Mouse (Mus musculus): ENCODE measurements around the gene Tenm2. TPM values are rescaled to one million over a fixed set of nuclear protein-coding genes. Genes with fewer than 3 reads are reported as not detected.

Gene Tenm2
- total and polyA plus RNA-seq, 2 experiments from 2014 or later: 41.8 to 91.3 TPM

- peak; percentile 69; the same call in 1 of the 2 replicates for ATAC-seq
- Histone ChIP-seq H3K4me1 (ENCODE audit: insufficient read depth) (no peaks in the 10 kb centered on the region), H3K27me3 (ENCODE audit: insufficient read depth, low read length) (no peaks in the 10 kb centered on the region), H3K4me2 (ENCODE audit: low read depth) (no peak overlapping the region), H3K36me3 (ENCODE audit: insufficient read depth) (no peaks in the 10 kb centered on the region), H3K9ac (no peak overlapping the region), H3K27ac (ENCODE audit: low read depth, low read length) (no peak overlapping the region), H3K9me3 (ENCODE audit: low read length) (no peaks in the 10 kb centered on the region), H3K4me3 (ENCODE audit: low read depth, low read length) (no peak overlapping the region)
- TF ChIP-seq CTCF (IDR thresholded peaks at IDR 0.05; ENCODE audit: low read depth): no peak
- WGBS: 30% methylated on average over 3 of the region's 3 CpGs
- no peak for DNase-seq
Measured at GRCm38 (mm10) chr11:36424959-36425358, 810.8 kb downstream of the Tenm2 start.

- Histone ChIP-seq H3K9me3 (ENCODE audit: low read length) (no peaks in the 10 kb centered on the region), H3K4me3 (ENCODE audit: low read depth, low read length) (no peak overlapping the region), H3K4me2 (ENCODE audit: low read depth) (no peak overlapping the region), H3K27ac (ENCODE audit: low read depth, low read length) (no peak overlapping the region), H3K27me3 (ENCODE audit: insufficient read depth, low read length) (no peaks in the 10 kb centered on the region), H3K36me3 (ENCODE audit: insufficient read depth) (no peaks in the 10 kb centered on the region), H3K4me1 (ENCODE audit: insufficient read depth) (no peaks in the 10 kb centered on the region), H3K9ac (no peak overlapping the region)
- no peak for TF ChIP-seq CTCF (IDR thresholded peaks at IDR 0.05; ENCODE audit: low read depth)
- 59% methylated on average over 7 of the region's 7 CpGs for WGBS
- ATAC-seq (no peak), DNase-seq (no peak)
Measured at GRCm38 (mm10) chr11:36420047-36420446, 815.7 kb downstream of the Tenm2 start.

DNA sequence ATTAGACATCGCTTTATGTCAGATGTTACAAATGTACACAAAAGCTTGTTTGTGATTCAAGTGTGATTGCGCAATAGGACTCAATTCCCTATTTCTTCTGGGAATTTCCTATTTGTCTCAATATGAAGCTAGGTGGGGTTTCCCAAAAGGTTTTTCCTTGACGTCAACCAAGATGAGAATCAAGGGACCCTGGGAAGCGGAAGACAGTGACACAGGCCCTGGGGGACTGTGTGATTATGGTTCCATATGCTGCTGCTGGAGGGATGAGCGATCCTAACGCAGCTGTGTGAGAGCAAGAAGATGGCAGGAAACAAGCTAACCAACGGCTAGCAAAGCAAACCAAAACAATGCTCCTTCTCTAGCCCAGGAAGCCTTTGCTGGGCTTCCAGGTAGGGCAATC, 820.5 kb downstream of the Tenm2 start:
- no peak for TF ChIP-seq CTCF (IDR thresholded peaks at IDR 0.05; ENCODE audit: low read depth)
- WGBS: 86% methylated on average over 7 of the region's 7 CpGs
- DNase-seq: no peak
- H3K9me3 ChIP-seq (ENCODE audit: low read length): no peaks in the 10 kb centered on the region
- no peak for ATAC-seq
- H3K9ac ChIP-seq: no peak overlapping the region
- no peak overlapping the region for H3K4me3 ChIP-seq (ENCODE audit: low read depth, low read length)
- no peak overlapping the region for H3K27ac ChIP-seq (ENCODE audit: low read depth, low read length)
- no peaks in the 10 kb centered on the region for H3K36me3 ChIP-seq (ENCODE audit: insufficient read depth)
- 0 out of 2 replicates have a peak, but pooled peaks cover 11% of the 10 kb centered on the region for H3K4me1 ChIP-seq (ENCODE audit: insufficient read depth)
- no peaks in the 10 kb centered on the region for H3K27me3 ChIP-seq (ENCODE audit: insufficient read depth, low read length)
- no peak overlapping the region for H3K4me2 ChIP-seq (ENCODE audit: low read depth)

GRCm38 (mm10) chr11:36410881-36411280, 824.9 kb downstream of the Tenm2 start:
- Histone ChIP-seq H3K27ac (ENCODE audit: low read depth, low read length) (no peak overlapping the region), H3K9ac (no peak overlapping the region), H3K4me1 (ENCODE audit: insufficient read depth) (0 out of 2 replicates have a peak, but pooled peaks cover 11% of the 10 kb centered on the region), H3K36me3 (ENCODE audit: insufficient read depth) (no peaks in the 10 kb centered on the region), H3K9me3 (ENCODE audit: low read length) (no peaks in the 10 kb centered on the region), H3K4me3 (ENCODE audit: low read depth, low read length) (no peak overlapping the region), H3K27me3 (ENCODE audit: insufficient read depth, low read length) (no peaks in the 10 kb centered on the region), H3K4me2 (ENCODE audit: low read depth) (no peak overlapping the region)
- TF ChIP-seq CTCF (IDR thresholded peaks at IDR 0.05; ENCODE audit: low read depth): no peak
- DNase-seq (peak; percentile 48), ATAC-seq (peak; percentile 43; the same call in 1 of the 2 replicates)
- WGBS: 32% methylated on average over 13 of the region's 13 CpGs

DNA sequence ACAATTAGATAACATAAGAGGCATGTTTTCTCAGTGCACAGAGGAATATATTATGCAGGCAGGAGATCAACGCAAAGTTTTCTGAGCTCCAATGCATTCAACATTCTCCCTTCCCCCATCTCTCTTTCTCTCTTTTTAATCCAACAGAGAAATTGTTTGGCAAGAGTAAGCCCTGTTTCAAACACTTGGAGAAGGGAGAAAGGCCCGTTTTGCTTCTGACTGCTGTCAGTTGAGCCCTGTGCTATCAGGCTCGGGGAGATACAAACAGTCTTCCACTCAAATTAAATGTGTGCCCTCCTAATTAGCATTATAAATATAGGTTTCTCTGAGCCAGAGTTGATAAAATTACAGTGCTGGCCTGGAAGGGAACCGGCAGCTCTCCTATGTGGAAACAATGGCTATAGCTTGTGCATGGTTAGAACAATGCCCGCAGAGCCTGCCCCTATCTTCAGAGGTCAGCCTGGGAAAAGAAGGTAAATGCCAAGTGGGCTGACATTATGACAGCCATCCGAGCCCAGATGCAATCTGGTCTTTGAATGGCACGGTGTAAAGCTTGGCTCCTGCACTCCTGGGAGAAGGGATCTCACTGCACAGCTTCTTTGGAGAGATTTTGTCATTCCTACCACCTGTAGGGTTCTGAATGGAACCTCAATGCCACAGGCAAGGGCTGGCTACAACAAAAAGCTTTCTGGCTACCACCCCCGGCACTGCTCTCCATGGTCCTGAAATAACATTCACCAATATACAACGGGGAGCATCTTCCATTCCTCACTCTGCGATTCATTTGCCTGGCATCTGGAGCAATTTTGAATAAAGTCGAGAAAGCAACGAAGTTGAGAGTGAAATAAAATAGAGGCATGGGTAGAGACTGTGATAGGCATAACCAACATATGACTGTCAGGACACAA, 839.7 kb downstream of the Tenm2 start:
- Histone ChIP-seq H3K27ac (ENCODE audit: low read depth, low read length) (peak overlapping the region; percentile 60), H3K4me2 (ENCODE audit: low read depth) (no peak overlapping the region), H3K9ac (no peak overlapping the region), H3K36me3 (ENCODE audit: insufficient read depth) (no peaks in the 10 kb centered on the region), H3K4me3 (ENCODE audit: low read depth, low read length) (no peak overlapping the region), H3K27me3 (ENCODE audit: insufficient read depth, low read length) (no peaks in the 10 kb centered on the region), H3K9me3 (ENCODE audit: low read length) (no peaks in the 10 kb centered on the region), H3K4me1 (ENCODE audit: insufficient read depth) (no peaks in the 10 kb centered on the region)
- DNase-seq: peak; percentile 38
- TF ChIP-seq CTCF (IDR thresholded peaks at IDR 0.05; ENCODE audit: low read depth): no peak
- ATAC-seq: peak; percentile 63
- WGBS: 22% methylated on average over 12 of the region's 12 CpGs

- Histone ChIP-seq H3K27me3 (ENCODE audit: insufficient read depth, low read length) (no peaks in the 10 kb centered on the region), H3K4me1 (ENCODE audit: insufficient read depth) (no peaks in the 10 kb centered on the region), H3K27ac (ENCODE audit: low read depth, low read length) (no peak overlapping the region), H3K4me3 (ENCODE audit: low read depth, low read length) (no peak overlapping the region), H3K36me3 (ENCODE audit: insufficient read depth) (no peaks in the 10 kb centered on the region), H3K9me3 (ENCODE audit: low read length) (no peaks in the 10 kb centered on the region), H3K9ac (no peak overlapping the region), H3K4me2 (ENCODE audit: low read depth) (no peak overlapping the region)
- no peak for TF ChIP-seq CTCF (IDR thresholded peaks at IDR 0.05; ENCODE audit: low read depth)
- no peak for DNase-seq
- no peak for ATAC-seq
- WGBS: 89% methylated on average over 5 of the region's 5 CpGs
Measured at GRCm38 (mm10) chr11:36384696-36385095, 851.1 kb downstream of the Tenm2 start.

GRCm38 (mm10) chr11:36371814-36372213, 864.0 kb downstream of the Tenm2 start:
- DNase-seq (no peak), ATAC-seq (no peak)
- Histone ChIP-seq H3K36me3 (ENCODE audit: insufficient read depth) (no peaks in the 10 kb centered on the region), H3K9me3 (ENCODE audit: low read length) (no peaks in the 10 kb centered on the region), H3K4me3 (ENCODE audit: low read depth, low read length) (no peak overlapping the region), H3K27ac (ENCODE audit: low read depth, low read length) (0 out of 2 replicates have a peak overlapping the region, but pooled peaks have one; percentile 23), H3K4me2 (ENCODE audit: low read depth) (no peak overlapping the region), H3K9ac (0 out of 2 replicates have a peak overlapping the region, but pooled peaks have one; percentile 1), H3K27me3 (ENCODE audit: insufficient read depth, low read length) (no peaks in the 10 kb centered on the region), H3K4me1 (ENCODE audit: insufficient read depth) (no peaks in the 10 kb centered on the region)
- 73% methylated on average over 7 of the region's 7 CpGs for WGBS
- TF ChIP-seq CTCF (IDR thresholded peaks at IDR 0.05; ENCODE audit: low read depth): no peak
